Mouse (Mus musculus) G1E (cell line): ENCODE data around the gene Cda. TPM values are rescaled to one million over a fixed set of nuclear protein-coding genes. Genes with fewer than 3 reads are reported as not detected.

Source experiments
- ATAC-seq: 2 replicates; pipeline ENCODE4 v1.8.0; 2016; ENCODE audit warnings: mild to moderate bottlenecking; ENCODE audit not compliant: insufficient number of reproducible peaks, poor library complexity, low FRiP score, severe bottlenecking; ENCODE audit errors: extremely low read depth
- DNase-seq: peaks from one replicate; pipeline ENCODE4 v3.0.0; 2012; ENCODE audit warnings: low spot score
- H3K27me3 ChIP-seq: 2 replicates; pipeline ENCODE4 v1.6.1; 2012; ENCODE audit warnings: mild to moderate bottlenecking, low read length, inconsistent platforms; ENCODE audit not compliant: insufficient read depth
- H3K36me3 ChIP-seq: replicated peaks from 2 replicates; pipeline ENCODE3; 2012; ENCODE audit warnings: mild to moderate bottlenecking, inconsistent platforms
- H3K4me1 ChIP-seq: 2 replicates; pipeline ENCODE4 v1.6.1; 2012; ENCODE audit warnings: low read depth, low read length, inconsistent platforms, mixed read lengths; ENCODE audit not compliant: insufficient read depth
- H3K4me3 ChIP-seq: 2 replicates; pipeline ENCODE4 v1.5.1; 2012; ENCODE audit warnings: low read depth, mild to moderate bottlenecking, inconsistent platforms, low read length, moderate library complexity, mixed read lengths
- H3K9me3 ChIP-seq: replicated peaks from 2 replicates; pipeline ENCODE4 v1.6.1; 2012; ENCODE audit warnings: inconsistent platforms
- CTCF ChIP-seq: IDR thresholded peaks from 2 replicates; pipeline ENCODE4 v1.5.1; 2012; ENCODE audit warnings: low read depth, low read length, inconsistent platforms, mixed read lengths
- GATA1 ChIP-seq: IDR thresholded peaks from 2 replicates; pipeline ENCODE4 v1.6.1; 2012; ENCODE audit warnings: borderline replicate concordance, low read length, inconsistent platforms, mixed read lengths
- GATA2 ChIP-seq: IDR thresholded peaks from 2 replicates; pipeline ENCODE4 v1.6.1; 2012; ENCODE audit warnings: low read depth, low read length, inconsistent platforms, borderline replicate concordance
- POLR2AphosphoS5 ChIP-seq: IDR thresholded peaks from 2 replicates; pipeline ENCODE4 v1.6.1; 2012; ENCODE audit warnings: low read depth, low read length, inconsistent platforms; ENCODE audit not compliant: insufficient replicate concordance
- TAL1 ChIP-seq: conservative IDR thresholded peaks from 2 replicates; pipeline ENCODE4 v1.6.1; 2012; ENCODE audit warnings: low read depth, low read length, inconsistent platforms, mixed read lengths
- polyA plus RNA-seq: library from polyadenylated mRNA; stranded (reverse); fragments of >175 nt; gene quantifications from 2 replicates; pipeline ENCODE4 v1.2.3, GENCODE M21; 2012
- total RNA-seq, 2 experiments: library from RNA; stranded (forward) in 1 of 2; stranded (reverse) in 1 of 2; fragments of 200-1000 nt in 1 of 2; fragments of >200 nt in 1 of 2; fragmentation: Nextera tagmentation in 1 of 2; gene quantifications; 2 replicates each; pipeline ENCODE4 v1.2.3; 2014 to 2017

Gene Cda
- total and polyA plus RNA-seq, 3 experiments: not detected

- no peak for ATAC-seq
- DNase-seq: no peak
- Histone ChIP-seq H3K9me3 (no peaks in the 10 kb centered on the region), H3K4me3 (no peak overlapping the region), H3K27me3 (no peaks in the 10 kb centered on the region; the same call in 1 of the 2 replicates), H3K4me1 (no peaks in the 10 kb centered on the region), H3K36me3 (no peaks in the 10 kb centered on the region)
- no peak for TF ChIP-seq TAL1
- TF ChIP-seq POLR2AphosphoS5: no peak
- no peak for TF ChIP-seq GATA1
- no peak for TF ChIP-seq GATA2
- no peak for TF ChIP-seq CTCF
Observed at GRCm38 (mm10) chr4:138348716-138349115, 19.1 kb downstream of the Cda start.

- TF ChIP-seq GATA1 (no peak), TAL1 (no peak), GATA2 (no peak), POLR2AphosphoS5 (no peak), CTCF (no peak)
- ATAC-seq (no peak), DNase-seq (no peak)
- Histone ChIP-seq H3K27me3 (no peaks in the 10 kb centered on the region; the same call in 1 of the 2 replicates), H3K9me3 (no peaks in the 10 kb centered on the region), H3K36me3 (no peaks in the 10 kb centered on the region), H3K4me1 (no peaks in the 10 kb centered on the region), H3K4me3 (no peak overlapping the region)
Observed at GRCm38 (mm10) chr4:138347280-138347679, 20.5 kb downstream of the Cda start.

GRCm38 (mm10) chr4:138344891-138345545, 22.8 kb downstream of the Cda start:
- ATAC-seq: no peak
- TF ChIP-seq GATA1 (no peak), POLR2AphosphoS5 (no peak), CTCF (no peak), GATA2 (no peak), TAL1 (no peak)

GRCm38 (mm10) chr4:138343341-138343837, 24.4 kb downstream of the Cda start:
- ATAC-seq (no peak), DNase-seq (no peak)
- TF ChIP-seq GATA1: no peak
- no peak for TF ChIP-seq POLR2AphosphoS5
- TF ChIP-seq TAL1: no peak
- TF ChIP-seq CTCF: no peak
- TF ChIP-seq GATA2: no peak
- no peaks in the 10 kb centered on the region for H3K36me3 ChIP-seq
- H3K27me3 ChIP-seq: peaks cover 16% of the 10 kb centered on the region
- no peak overlapping the region for H3K4me3 ChIP-seq
- H3K4me1 ChIP-seq: no peaks in the 10 kb centered on the region
- no peaks in the 10 kb centered on the region for H3K9me3 ChIP-seq

More at GRCm38 (mm10) chr4:138344891-138345545, 22.8 kb downstream of the Cda start:
- H3K4me1 ChIP-seq: no peaks in the 10 kb centered on the region
- no peak for DNase-seq
- H3K4me3 ChIP-seq: no peak overlapping the region
- no peaks in the 10 kb centered on the region for H3K36me3 ChIP-seq
- H3K9me3 ChIP-seq: no peaks in the 10 kb centered on the region
- H3K27me3 ChIP-seq: peaks cover 14% of the 10 kb centered on the region

- ATAC-seq (no peak), DNase-seq (no peak)
- peaks cover 16% of the 10 kb centered on the region for H3K27me3 ChIP-seq
- no peak overlapping the region for H3K4me3 ChIP-seq
- no peaks in the 10 kb centered on the region for H3K4me1 ChIP-seq
- no peaks in the 10 kb centered on the region for H3K9me3 ChIP-seq
- TF ChIP-seq TAL1 (no peak), POLR2AphosphoS5 (no peak), CTCF (no peak), GATA1 (no peak)
- H3K36me3 ChIP-seq: no peaks in the 10 kb centered on the region
Observed at GRCm38 (mm10) chr4:138342778-138343177, 25.0 kb downstream of the Cda start.

- Histone ChIP-seq H3K4me1 (no peaks in the 10 kb centered on the region), H3K36me3 (no peaks in the 10 kb centered on the region), H3K27me3 (peaks cover 16% of the 10 kb centered on the region), H3K9me3 (no peaks in the 10 kb centered on the region), H3K4me3 (no peak overlapping the region)
- DNase-seq: no peak
- no peak for ATAC-seq
- TF ChIP-seq TAL1: no peak
- no peak for TF ChIP-seq CTCF
Observed at GRCm38 (mm10) chr4:138342048-138342447, 25.7 kb downstream of the Cda start.

- no peak for ATAC-seq
- Histone ChIP-seq H3K36me3 (no peaks in the 10 kb centered on the region), H3K4me1 (no peaks in the 10 kb centered on the region), H3K27me3 (peaks cover 16% of the 10 kb centered on the region), H3K9me3 (no peaks in the 10 kb centered on the region), H3K4me3 (no peak overlapping the region)
- TF ChIP-seq GATA1 (no peak), CTCF (no peak), TAL1 (no peak), GATA2 (no peak), POLR2AphosphoS5 (no peak)
- DNase-seq: no peak
Observed at GRCm38 (mm10) chr4:138341393-138341792, 26.4 kb downstream of the Cda start.
